Mouse (Mus musculus) adrenal gland, adult (tissue): ENCODE results near the gene Tpcn1.
A peak's percentile ranks its signal among the peaks of the same experiment; 100 is the strongest.

Source experiments
- DNase-seq, 2 experiments: peaks; one replicate each; pipeline ENCODE4 v3.0.0; 2022 to 2023; ENCODE audit warnings: low spot score in 1 of 2; ENCODE audit not compliant: inconsistent age in 2 of 2

Gene Tpcn1

GRCm38 (mm10) chr5:120588569-120589094 lies at the start of gene Tpcn1, which contains the start of gene Iqcd:
TSS of gene Tpcn1 (minus strand) at chr5:120588673.
TSS of gene Iqcd (plus strand) at chr5:120589016.
- peak; percentile 99 for DNase-seq

DNA sequence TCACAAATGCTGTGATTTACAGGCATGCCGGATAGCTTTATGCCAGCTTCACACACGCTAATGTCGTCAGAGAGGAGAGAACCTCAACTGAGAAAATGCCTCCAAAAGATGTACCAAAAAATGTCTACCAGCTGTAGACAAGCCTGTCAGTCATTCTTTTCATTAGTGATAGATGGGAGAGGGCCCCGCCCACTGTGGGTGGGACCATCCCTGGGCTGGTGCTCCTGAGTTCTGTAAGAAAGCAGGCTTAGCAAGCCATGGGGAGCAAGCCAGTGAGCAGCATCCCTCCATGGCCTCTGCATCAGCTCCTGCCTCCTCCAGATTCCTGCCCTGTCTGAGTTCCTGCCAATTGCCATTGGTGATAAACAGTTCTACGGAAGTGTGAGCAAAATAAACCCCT lies 47.2 kb upstream of the Tpcn1 start:
- no peak for DNase-seq

GRCm38 (mm10) chr5:120634860-120635259 lies 46.4 kb upstream of the Tpcn1 start:
- DNase-seq: peak in 1 of 2 experiments; percentile 31

DNA sequence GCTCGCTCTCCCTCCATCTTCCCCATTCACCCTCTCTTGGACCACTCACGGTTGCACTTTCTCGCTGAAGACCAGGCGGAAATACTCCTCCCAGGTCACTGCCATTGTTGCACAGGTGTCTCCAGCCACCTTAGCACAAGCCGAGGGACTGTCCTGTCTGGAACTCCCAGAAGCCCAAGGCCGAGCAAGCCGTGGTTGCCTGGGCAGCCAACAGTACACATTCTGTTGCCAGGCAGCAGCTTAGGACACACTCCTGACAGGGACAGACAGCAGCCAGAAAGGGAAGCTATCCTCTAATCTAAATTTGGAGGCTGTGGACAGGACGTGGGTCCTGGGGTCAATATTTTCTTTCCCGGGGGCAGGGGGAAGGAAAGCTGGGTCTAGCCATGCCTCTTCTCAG lies 45.7 kb upstream of the Tpcn1 start, which contains the start of gene Cfap73:
Cfap73 (minus strand) TSS at position 105 of the 400 bp plus-strand sequence.
- DNase-seq: peak; percentile 57 to 78

- no peak for DNase-seq
Measured at GRCm38 (mm10) chr5:120631892-120632291, 43.4 kb upstream of the Tpcn1 start.

- peak in 1 of 2 experiments; percentile 80 for DNase-seq
Measured at GRCm38 (mm10) chr5:120631128-120631527, 42.7 kb upstream of the Tpcn1 start.

GRCm38 (mm10) chr5:120628624-120629023 lies 40.2 kb upstream of the Tpcn1 start:
- peak in 1 of 2 experiments; percentile 65 for DNase-seq

DNA sequence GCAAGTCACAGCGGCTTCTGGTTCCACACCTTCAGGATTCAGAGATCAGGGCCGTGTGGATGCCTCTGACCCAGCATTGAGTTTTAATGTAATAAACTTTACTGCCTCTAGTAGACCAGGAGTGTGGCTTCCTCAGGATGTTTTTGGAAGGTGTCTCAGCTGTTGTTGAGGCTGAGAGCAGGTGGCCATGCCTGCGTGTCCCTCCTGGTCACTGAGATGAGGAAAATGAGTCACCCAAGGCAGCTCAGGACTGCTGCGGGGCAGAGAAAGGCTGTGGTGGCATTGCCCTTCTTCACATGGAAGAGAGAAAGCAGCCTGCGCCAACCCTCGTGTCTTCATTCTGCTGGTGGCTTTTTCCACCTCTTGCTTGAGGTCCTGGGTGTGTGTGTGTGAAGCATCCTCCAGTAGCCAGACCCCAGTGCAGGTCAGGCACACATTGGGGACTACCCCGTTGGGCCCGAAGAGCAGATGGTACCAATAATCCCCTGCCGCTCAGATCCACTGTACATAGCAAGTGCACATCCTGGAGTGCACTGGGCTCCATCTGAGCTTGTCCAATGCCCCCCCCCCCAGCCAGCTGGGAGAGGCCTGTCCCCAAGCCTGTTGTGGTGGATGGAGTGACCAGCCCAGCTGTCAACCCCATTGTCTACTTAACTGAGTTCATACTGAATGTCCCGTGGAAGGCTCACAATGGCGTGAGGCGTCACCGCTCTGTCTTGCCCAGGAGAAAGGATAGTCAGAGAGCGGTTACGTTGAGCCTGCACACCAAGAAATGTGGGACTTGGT lies 39.2 kb upstream of the Tpcn1 start:
- DNase-seq: no peak

- DNase-seq: no peak
Measured at GRCm38 (mm10) chr5:120626399-120626798, 37.9 kb upstream of the Tpcn1 start.

- DNase-seq: no peak
Measured at GRCm38 (mm10) chr5:120624427-120624826, 36.0 kb upstream of the Tpcn1 start.

- DNase-seq: peak in 1 of 2 experiments; percentile 43
Measured at GRCm38 (mm10) chr5:120622198-120622851, 33.9 kb upstream of the Tpcn1 start.

DNA sequence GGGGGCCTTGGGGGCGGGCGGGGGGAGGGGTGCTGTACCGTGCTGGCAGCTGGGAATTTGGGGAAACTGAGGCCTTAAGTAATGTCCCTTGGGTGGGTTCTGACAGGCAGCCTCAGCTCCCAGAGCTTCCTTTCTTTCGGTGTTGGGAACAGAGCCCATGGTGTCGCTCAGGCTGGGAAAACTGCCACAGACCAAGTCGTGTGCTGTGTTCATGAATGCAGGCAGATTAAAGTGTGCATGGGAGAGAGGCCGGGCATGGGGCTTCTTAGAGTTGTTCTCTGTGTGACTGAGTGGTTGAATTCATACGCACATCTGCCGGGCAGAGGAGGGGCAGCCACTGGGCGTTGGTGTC lies 33.3 kb upstream of the Tpcn1 start:
- no peak for DNase-seq

DNA sequence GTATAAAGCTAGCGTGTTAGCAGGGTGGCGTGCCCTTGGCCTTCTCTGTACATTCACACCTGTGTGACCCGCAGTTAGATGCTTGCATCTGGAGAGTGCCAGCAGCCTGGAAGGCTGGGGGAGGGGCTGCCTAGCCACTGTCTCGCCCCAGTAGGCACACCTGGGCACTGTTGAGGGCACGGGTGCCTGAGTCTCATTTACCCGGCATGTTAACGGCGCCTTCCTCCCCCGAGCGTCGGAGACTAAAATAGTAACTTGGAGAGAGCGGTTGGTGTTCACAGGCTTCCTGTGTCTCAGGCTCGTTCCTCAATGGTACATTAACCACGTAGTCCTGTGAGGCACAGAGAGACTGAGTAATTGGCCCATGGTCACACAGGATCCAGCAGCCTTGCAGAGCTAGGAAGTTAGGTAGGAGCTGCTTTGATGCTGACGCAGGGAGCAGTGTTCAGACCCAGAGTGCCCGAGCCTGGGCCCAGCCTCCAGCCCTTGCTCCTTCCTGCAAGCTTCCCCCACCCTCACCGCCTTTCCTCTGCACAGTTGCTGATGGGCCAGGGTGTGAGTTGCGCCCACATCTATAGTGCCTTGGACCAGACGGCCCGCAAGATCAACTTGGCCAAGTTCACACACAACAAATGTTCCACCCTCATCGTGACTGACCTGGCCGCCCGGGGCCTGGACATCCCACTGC lies 32.7 kb upstream of the Tpcn1 start:
- no peak for DNase-seq

GRCm38 (mm10) chr5:120620375-120621077 lies 32.1 kb upstream of the Tpcn1 start:
- peak; percentile 83 to 96 for DNase-seq

GRCm38 (mm10) chr5:120619201-120619600 lies 30.7 kb upstream of the Tpcn1 start:
- peak in 1 of 2 experiments; percentile 80 for DNase-seq

GRCm38 (mm10) chr5:120618778-120619177 lies 30.3 kb upstream of the Tpcn1 start:
- DNase-seq: no peak

GRCm38 (mm10) chr5:120615903-120616302 lies 27.4 kb upstream of the Tpcn1 start:
- DNase-seq: peak in 1 of 2 experiments; percentile 55

DNA sequence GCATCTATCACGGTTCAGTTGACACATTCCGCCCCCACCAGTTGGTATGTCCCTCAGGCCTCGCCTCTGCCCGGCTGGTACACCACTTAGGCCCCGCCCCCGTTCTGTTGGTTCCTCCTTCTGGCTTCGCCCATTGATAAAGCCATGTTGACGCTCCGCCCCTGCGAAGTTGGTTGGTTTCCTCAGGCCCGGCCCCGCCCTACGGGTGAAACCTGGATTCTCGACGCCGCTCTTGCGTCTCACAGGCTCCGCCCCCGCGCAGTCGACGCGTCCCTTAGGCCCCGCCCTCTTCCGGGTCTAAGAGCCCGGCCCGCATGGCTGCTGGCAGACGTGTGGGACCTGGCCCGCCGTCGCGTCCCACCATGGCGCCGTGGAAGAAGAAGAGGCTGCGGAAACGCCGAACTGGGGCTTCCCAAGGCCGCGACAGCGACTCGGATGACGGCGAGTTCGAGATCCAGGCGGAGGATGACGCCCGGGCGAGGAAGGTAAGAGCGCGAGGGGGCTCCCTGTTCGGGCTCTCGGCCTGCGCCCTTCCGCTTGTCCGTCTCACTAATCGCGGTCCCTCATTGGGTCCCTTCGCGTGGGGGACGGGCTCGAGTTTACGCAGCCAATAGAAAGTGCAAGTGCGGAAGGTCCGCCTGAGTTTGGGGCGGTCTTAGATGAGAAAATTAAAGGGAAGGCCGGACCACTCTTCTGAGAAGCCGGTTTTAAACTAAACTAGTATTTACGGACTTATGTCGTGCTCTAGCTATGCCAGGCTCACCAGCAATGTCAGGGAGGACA lies 24.5 kb upstream of the Tpcn1 start:
- DNase-seq: peak; percentile 100

DNA sequence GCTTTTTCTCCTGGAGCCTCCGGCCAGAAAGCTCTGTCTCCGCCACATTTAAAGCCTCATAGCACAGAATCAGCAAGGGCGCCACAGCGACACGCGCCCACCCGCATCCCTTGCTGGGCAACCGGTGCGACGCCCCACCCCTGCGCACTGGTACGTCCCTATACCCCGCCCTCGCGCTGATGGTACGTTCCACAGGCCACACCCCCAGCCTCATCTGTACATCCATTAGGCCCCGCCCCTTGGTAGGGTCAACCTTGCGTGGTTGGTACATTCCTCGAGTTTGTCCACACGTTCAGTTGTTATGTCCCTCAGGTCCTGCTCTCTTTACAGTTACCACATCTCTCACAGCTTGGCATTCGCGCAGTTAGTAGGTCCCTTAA lies 24.0 kb upstream of the Tpcn1 start, which contains the start of the genes Rita1 and Ddx54:
Rita1 (minus strand) TSS at position 148 of the 380 bp plus-strand sequence.
Ddx54 (plus strand) TSS at position 298 of the 380 bp plus-strand sequence.
- DNase-seq: peak; percentile 98 to 100

- peak; percentile 56 to 68 for DNase-seq
Measured at GRCm38 (mm10) chr5:120611416-120611815, 22.9 kb upstream of the Tpcn1 start.
